13 mouse cellular contexts compared by ENCODE assay signal in genomic region chr15:61161397-61161796, GRCm38 (mm10).
A peak's percentile ranks its signal among the peaks of the same experiment; 100 is the strongest.
DNase-seq lines count a peak whose midpoint lies in the region; ATAC-seq lines count a peak whose summit lies in the region.
"Had no signal": no experiment of that assay in that cellular context is flagged by ENCODE, and none has a peak within 500 bp of the region (broad histone marks: within the 10 kb centered on the region; RNA-seq: fewer than 3 reads in every experiment).

No protein-coding gene starts in this region.

- no peaks in the 10 kb centered on the region for H3K27me3 ChIP-seq in kidney, embryonic 15.5 days

- H3K9me3 ChIP-seq in kidney, embryonic 15.5 days (replicated peaks): no peaks in the 10 kb centered on the region
- H3K9me3 ChIP-seq: G1E; limb, embryonic 13.5 days; megakaryocyte, embryonic 14.5 days had no signal

- H3K4me1 ChIP-seq in kidney, embryonic 15.5 days: peaks cover 25% of the 10 kb centered on the region

- 0 out of 2 replicates have a peak overlapping the region, but pooled peaks have one; percentile 32 for H3K27ac ChIP-seq in kidney, embryonic 15.5 days
- H3K27ac ChIP-seq: layer of hippocampus, adult 2 months; limb, embryonic 13.5 days had no signal

- H3K36me3 ChIP-seq in kidney, embryonic 15.5 days: no peaks in the 10 kb centered on the region
- H3K36me3 ChIP-seq: G1E; limb, embryonic 13.5 days had no signal

- 38% methylated on average over 5 of the region's 5 CpGs for WGBS in kidney, embryonic 15.5 days

- intact Hi-C loops in gastrocnemius, postnatal 14 days (cut with DNase I; ENCODE audit: low total_unique reads): no loop called here

- DNase-seq in gastrocnemius, postnatal 14 days: peak; percentile 3
- no peak for DNase-seq in gastrocnemius, postnatal 4 days (ENCODE audit: low spot score in 2 of 2)
- DNase-seq in ovary, adult 18-20 months (ENCODE audit: low spot score): peak; percentile 68
- DNase-seq in ovary, postnatal 14 days (ENCODE audit: low spot score): no peak
- peak; percentile 31 to 40 for DNase-seq in lung, postnatal 4 days
- DNase-seq in layer of hippocampus, postnatal 25 days (ENCODE audit: extremely low spot score in 1 of 2, low spot score in 1 of 2): no peak
- DNase-seq in thymus, adult 18-20 months: no peak
- DNase-seq: right cerebral cortex, postnatal 25 days had no signal

- no peak overlapping the region for H3K9ac ChIP-seq in kidney, embryonic 15.5 days
- H3K9ac ChIP-seq: limb, embryonic 13.5 days had no signal

- no peak overlapping the region for H3K4me2 ChIP-seq in kidney, embryonic 15.5 days
- H3K4me2 ChIP-seq: limb, embryonic 13.5 days had no signal

- no peak overlapping the region for H3K4me3 ChIP-seq in kidney, embryonic 15.5 days (replicated peaks)
- H3K4me3 ChIP-seq: layer of hippocampus, adult 2 months; limb, embryonic 13.5 days; megakaryocyte, embryonic 14.5 days had no signal

- ATAC-seq in kidney, embryonic 15.5 days (replicated peaks; ENCODE audit: low FRiP score): peak; percentile 33

Comparison
In these comparisons a context has a peak if more than half of its experiments do, and no peak if none do; other contexts are left out.
1. DNase-seq: peak in gastrocnemius, postnatal 14 days (single experiment), ovary, adult 18-20 months (single experiment) and lung, postnatal 4 days (2 of 2); none in gastrocnemius, postnatal 4 days (0 of 2), ovary, postnatal 14 days (single experiment), layer of hippocampus, postnatal 25 days (0 of 2) and thymus, adult 18-20 months (0 of 2).